Mouse (Mus musculus) granulocyte monocyte progenitor cell, adult 5-6 weeks (primary cell): ENCODE results near the gene Prss57. TPM values are rescaled to one million over a fixed set of nuclear protein-coding genes. Genes with fewer than 3 reads are reported as not detected.

Experiments used
- ATAC-seq: replicated peaks from 2 replicates; pipeline ENCODE4 v1.8.0; 2016; ENCODE audit warnings: mild to moderate bottlenecking, moderate TSS enrichment, inconsistent platforms; ENCODE audit not compliant: poor library complexity, severe bottlenecking
- total RNA-seq, 2 experiments: library from RNA; stranded (forward) in 1 of 2; stranded (reverse) in 1 of 2; fragments of 200-712, 200-1000 nt in 1 of 2; fragments of >200 nt in 1 of 2; fragmentation: Nextera tagmentation in 1 of 2; gene quantifications; 2 replicates each; pipeline ENCODE4 v1.2.3; 2014 to 2017

Gene Prss57
- total RNA-seq, 2 experiments from 2014 or later = 77.4 to 215 TPM

DNA sequence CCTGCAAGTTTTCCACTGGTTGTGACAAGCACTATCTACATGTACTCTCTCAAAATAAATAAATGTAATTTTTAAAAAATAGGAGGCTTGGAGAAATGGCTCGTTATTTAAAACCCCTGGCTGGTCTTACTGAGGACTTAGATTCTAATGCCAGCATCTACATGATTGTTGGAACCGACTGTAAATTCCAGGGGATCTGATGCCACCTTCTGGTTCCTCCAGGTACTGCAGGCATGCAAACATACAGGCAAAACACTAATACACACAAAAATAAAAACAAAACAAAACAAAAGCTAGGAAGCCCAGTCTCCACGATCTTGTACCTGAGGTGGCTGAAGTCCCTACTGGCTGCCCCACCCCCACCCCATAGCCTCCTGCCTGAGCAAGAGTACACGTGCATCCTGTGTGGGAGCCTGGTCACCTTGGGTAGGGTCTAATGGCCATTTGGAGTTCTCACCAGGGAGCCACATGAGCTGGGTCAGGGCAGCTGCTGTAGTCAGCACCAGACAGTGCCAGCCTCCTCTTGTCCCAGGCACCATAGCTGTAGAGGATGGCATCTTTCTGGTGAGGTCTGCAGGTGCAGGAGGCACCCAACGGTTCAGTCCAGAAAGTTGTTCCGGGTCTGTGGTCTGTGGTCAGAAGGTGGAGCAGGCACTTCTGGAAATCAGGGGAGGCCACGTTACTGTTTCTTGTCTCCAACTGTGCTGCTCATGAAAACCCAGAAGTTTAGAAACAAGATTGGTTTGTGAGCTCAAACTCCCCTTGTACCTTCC, 2.2 kb downstream of the Prss57 start:
- peak; percentile 54 for ATAC-seq

DNA sequence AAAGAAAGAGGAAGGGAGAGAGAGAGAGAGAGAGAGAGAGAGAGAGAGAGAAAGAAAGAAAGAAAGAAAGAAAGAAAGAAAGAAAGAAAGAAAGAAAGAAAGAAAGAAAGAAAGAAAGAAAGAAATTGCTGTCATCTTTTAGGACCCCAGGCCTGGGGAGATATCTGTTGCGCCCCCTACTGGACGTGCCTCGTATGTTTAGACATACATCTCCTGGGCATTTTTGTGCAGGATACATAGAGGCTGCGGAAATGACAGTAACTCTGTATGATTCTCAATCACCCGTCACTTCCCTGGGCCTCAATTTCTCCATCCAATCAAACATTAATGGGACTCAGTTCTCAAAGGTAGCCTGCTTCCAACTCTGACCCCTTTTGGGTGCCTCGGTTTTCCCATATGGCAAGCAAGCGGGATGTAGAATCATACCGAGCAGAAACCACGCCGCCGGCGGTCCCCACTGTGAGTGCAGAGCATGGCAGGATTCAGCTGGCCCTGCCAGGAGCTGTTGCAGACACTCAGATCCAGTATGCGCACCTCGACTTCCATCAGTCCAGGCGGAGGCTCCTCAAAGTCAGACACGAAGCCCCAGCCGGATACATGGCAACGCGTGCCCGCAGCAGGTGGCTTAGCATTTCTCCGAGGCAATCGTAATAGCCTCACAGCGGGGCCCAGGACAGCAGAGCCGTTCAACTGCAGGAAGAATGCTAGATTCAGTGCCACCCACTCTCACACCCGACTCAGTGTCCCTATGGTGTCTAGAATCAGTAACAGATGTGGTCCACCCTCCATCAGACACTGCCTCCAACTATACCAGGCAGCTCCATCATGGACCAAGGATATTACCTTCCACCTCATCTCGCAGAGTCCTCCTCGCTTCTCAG, 6.6 kb downstream of the Prss57 start:
- ATAC-seq = no peak

DNA sequence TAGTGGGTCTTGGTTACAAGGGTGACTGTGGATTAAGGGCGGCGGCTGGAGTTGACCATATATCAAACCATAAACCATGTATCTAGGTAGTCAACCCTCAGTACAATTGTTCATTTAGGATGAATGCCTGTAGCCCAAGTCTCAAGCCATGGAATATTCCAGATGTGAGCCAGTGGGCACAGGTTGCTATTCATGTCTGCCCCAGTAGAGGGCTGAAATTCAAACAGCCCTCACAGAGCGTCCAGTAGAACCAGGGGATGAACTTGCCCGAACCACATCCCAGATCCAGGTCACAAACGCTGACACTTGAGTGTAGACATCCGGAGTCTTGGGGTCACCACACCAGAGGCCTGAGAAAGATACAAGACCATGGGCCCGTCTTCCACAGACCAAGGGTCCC, 7.7 kb downstream of the Prss57 start:
- ATAC-seq = no peak

DNA sequence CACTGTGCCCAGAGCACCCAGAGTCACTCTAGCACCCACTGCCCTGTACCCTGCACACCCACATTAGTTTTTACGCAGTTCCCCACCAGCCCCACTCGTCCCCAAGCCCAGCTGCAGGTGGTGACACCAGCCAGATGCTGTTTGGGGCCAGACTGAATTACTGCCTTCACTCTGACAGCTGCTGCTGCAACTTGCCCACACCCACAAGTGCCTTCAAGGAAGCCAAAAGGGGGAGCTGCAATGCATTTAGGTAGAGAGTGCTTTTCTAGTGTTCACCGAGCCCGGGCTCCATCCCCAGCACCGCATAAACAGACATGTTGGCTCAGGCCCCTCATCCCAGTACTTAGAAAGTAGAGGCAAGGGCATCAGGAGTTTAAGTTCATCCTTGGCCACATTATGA, 8.8 kb downstream of the Prss57 start:
- ATAC-seq = no peak

DNA sequence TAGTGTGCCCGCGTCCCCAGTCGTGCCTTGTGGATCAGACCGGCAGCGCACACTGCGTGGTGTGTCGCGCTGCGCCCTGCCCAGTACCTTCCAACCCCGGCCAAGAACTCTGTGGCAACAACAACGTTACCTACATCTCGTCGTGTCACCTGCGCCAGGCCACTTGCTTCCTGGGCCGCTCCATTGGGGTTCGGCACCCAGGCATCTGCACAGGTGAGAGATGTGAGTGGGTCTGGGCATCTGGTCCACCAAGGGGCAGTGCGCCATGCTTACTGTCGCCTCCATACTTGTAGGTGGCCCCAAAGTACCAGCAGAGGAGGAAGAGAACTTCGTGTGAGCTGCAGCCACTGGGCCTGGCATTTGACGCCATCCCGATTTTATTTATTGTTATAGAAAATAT, 9.6 kb downstream of the Prss57 start:
- 0 out of 2 replicates have a peak, but pooled peaks have one; percentile 0 for ATAC-seq

DNA sequence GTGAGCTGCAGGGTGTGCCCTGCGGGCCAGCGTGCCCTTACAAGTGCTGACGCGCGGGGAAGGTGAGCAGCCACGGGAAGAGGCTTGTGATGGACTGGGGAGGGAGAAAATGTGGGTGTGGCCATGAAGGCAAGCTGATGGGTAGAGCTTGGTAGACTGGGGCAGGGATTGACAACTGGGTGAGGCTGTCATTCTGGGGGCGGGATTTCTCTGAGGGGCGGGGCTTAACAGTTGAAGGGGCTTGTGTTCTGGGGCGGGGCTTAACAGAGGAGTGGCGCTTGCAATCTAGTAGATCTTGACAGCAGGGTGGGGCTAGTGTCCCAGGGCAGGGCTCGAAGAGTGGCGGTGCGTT, 10.1 kb downstream of the Prss57 start:
- ATAC-seq = peak; percentile 55

DNA sequence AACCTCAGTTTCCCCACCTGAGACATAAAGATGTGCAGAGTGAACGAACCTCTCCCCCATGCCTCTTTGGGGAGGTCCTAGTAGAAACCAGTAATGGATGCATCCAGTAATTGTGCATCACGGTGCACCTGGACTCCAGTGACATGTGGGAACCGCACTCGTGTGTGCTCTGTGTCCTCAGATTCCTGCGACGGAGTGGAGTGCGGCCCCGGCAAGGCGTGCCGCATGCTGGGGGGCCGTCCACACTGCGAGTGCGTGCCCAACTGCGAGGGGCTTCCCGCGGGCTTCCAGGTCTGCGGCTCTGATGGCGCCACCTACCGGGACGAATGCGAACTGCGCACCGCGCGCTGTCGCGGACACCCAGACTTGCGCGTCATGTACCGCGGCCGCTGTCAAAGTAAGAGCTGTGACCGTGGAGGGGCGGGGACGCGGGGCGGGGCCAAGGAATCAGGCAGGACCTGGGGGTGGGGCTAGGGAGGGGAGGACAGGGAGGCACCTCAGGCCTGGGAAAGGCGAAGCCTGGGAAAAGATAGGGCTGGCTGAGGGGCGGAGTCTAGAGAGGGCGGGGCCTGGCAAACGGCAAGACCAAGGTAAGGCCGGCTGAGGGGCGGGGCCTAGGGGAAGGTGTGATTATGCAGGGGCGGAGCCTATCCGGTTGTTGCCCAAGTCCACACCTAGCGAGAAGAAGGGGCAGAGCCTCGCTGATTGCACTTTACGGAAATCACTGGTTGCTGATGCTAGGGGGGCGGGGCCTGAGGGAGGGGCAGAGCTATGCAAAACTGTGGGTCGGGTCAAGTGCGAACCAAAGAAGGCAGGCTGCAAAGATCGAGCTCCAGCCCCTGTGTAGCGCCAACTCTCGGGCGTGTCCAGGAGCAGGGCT, 10.7 kb downstream of the Prss57 start:
- ATAC-seq = peak; percentile 70

DNA sequence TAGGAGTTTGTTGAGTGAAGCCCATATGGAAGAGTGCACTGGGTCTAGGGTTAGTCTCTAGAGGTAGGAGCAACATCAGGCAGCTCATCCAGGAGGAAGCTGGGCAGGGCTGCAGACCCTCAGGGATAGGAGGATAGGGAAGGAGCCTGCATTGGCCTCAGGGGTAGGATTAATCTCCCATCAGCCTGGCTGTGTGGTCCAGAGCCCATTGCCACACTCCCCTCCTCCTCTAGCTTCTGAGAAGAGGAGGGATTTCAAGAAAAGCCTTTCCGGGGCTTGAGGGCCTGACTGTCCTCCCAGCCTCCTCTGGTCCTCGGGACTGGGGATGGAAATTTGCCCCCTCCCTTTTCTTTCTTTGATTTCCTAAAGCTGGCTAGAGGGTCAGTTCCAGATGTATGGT, 11.6 kb downstream of the Prss57 start:
- no peak for ATAC-seq

DNA sequence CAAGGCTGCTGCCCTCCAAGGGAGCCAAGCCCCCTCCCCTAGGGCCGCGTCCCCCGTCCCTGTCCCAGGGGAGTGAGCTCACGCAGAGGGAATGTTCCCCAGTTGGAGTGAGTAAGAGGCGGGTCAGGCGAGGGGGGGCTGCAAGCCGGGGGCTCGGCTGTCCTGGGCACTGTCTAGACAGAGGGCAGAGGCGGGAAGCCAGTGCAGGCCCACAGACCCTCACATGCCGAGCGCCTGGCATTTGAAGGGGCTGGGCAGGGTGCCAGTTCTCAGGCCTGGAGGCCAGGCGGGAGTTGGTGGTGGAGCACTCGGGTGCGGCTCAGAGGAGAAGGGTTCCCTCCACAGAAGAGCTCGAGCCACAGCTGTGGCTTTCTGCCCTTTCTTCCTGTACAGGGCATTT, 12.8 kb downstream of the Prss57 start:
- ATAC-seq = no peak

DNA sequence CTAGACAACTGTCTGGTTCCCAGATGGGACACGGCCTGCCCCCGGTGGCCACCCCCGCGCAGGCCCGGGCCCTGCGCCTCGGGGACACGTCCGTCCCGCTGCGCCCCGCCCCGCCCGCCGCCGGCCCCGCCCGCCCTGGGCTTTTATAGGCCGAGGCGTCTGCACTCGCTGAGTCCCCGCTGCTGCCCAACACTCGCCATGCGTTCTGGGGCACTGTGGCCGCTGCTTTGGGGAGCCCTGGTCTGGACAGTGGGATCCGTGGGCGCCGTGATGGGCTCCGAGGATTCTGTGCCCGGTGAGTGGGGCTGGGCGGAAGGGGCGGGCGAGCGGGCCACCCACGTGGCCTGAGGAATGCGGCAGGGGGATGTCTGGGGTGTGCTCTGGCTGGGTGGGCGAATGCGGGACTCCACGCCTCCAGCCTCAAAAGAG, 13.6 kb downstream of the Prss57 start, which contains the start of gene Fstl3:
Gene Fstl3, plus strand, starts transcription at position 170 of the 429 bp plus-strand sequence.
- no peak for ATAC-seq

DNA sequence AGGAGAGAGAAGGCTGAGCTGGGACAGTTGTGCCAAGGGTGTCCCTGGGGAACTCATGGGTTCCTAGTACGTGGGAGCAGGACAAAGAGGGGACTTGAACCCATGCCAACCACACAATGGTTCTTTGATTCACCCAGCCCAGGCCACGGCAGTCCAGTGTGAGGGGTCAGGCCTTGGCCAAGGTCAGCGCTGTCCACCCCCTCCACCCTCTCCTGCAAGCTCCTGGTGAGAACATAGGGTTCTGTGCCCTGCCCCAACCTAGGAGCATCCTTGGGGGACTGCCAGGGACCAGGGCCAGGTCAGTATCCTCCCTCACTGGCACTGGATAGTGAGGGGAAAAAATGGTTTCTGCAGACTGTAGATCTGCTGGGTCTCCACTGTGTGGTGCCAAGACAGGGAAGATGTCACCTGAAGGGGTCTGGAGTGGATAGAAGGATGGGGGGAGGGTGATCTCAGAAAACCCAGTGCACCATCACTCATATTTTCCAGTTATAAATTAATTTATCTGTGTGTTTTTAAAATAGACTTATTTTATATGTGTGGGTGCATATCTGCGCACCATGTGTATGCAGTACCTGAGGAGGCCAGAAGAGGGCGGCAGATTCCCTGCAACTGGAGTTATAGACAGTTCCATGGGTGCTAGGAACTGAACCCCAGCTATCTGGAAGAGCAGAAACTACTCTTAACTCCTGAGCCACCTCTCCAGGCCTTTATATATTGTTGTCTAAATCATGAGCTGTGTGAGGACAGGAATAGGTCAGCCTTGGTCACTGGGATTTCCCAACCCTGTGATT, 16.1 kb downstream of the Prss57 start:
- no peak for ATAC-seq

DNA sequence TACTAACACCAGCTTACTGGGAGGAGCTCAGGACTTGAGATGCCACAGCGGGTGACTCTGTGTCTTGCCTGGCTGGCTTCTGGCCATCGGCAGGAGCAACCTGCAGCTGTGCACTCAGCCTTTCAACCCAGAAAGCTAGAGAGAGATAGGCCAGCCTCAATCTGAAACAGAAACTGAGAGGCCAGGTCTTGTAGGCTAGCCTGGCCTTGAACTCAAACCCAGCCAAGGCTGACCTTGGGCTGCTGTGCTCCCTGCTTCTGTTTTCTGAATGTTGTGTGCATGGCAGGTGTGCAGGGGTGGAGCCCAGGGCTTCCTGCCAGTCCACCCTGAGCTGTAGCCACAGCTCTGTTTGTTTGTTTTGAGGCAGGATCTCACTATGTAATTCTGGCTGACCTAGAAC, 17.6 kb downstream of the Prss57 start:
- ATAC-seq = no peak

DNA sequence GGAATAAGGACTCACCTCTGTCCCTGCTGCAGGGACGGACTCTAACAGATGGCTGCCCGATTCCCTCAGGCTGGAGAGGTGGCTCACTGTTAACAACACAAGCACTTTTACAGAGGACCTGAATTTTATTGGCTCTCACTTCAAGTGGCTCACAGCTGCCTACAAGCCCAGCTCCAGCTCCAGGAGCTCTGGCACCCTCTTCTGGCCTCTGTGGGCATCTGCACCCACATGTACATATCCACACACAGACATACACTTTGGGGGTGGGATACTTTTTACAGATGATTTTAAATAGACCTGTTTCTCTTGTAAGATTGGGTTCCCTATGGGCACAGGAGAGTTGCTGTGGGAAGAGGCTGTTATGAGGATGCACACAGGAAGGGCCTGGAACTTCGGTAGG, 18.4 kb downstream of the Prss57 start:
- no peak for ATAC-seq

DNA sequence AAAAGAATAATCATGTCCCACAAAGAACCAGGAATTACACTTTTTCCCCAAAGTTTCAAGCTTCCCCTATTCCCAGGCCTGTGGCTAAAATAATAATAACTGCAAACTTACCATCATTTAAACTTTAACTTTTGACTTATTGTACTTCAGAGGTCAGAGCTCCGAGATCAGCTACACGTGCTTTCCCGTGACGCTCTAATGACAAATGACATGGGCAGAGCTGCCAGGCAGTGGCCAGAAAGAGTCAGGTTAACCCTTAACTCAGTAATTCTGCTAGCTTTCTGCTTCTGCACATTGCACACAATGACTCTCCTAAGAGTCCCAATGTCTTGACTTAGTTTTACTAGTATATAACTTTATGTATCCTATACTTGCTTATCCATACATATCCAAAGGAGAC, 21.4 kb downstream of the Prss57 start:
- no peak for ATAC-seq

DNA sequence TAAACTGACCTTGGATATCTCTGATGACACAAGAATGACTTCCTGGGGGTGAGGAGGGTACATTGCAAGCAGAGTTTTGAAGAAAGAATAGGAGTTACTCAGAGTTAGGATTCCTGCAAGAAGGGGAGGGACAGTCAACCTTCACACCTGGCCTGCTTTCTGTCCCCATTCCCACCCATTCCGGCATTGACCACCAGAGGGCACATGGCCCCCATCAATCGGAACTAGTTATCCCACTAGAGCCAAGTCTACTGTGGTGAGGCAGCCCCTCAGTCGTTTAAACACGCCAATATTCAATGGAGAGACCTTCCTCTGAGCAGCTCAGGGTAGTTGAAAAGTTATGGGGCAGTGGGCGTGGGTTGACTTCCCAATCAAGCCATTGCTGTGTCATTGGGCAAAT, 22.4 kb downstream of the Prss57 start:
- ATAC-seq = peak; percentile 31

DNA sequence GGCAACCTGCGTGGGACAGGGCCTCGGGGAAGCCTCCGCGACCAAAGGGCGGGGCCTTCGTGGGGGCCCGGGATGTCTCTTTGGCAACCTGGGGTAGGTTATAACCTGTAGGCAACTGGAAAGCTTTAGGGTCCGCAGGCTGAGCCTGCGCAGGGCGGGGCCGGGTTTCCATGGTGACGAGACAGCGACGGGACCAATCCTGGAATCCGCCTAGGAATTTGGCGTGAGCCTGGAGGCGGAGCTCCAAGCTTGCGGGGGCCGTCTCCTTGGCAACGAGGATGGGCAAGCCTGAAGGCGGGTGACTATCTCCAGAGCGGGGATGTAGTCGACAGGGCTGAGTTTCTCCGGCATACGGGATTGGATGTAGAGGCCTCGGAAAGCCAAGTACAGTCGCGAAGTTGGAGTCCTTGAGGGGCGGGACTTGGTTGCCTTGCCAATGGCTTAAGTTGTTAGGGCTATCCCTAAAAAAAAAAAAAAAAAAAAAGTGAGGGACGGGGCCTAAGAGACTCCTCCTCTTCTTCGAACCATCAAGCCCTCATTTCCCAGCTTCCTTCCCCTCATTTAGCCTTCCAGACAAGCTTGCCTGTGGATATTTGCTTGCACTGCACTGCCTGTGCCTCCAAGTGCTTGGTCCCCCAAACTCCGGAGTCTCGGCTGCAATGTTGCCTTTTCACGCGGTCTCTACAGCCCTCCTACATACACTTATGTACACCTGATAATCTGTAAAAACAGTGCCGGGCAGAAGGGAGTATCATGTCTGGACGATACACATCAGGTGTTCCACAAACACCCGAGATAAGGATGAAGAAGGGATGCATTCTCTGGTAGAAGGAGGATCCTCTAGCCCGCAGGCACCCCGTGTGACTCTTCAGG, 23.2 kb downstream of the Prss57 start:
- peak; percentile 50 for ATAC-seq

DNA sequence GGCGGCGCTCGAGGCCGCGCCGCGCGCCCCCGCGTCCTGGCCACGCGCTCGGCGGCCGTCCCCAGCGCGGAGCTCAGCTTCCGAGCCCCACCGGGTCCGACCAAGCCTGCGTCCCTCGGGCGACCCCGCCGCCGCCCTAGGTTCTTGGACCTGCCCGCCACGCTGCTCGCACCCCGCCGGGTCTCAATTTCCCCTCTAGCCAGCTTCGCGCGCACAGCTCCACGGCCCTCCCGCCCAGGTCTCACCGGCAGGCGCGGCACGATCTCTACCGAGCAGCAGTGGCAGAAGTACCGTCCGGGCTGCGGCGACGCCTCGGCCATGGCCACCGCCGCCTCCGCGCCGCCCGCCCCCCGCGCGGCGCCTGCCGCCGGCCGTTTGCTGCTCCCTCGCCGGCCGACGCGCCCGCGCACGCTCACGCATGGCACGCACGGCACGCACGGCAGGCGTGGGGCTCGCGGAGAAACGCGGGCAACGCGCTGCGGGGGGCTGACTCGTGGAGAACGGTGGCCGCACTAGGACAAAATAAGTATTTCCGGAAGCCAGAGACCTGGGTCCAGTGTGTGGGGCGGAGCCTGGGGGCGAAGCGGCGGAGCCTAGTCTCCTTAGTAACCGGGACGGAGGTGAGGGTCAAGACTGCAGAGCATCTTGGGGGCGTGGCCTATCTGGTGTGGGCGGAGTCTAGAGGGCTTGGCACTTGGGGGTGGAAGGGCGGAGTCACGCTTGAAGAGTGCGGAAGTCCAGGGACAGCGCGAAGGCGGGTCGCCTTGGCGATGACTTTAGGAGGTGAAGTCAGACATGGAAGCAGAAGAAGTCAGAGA, 24.0 kb downstream of the Prss57 start, which contains the start of gene Rnf126:
Gene Rnf126, minus strand, starts transcription at position 445 of the 818 bp plus-strand sequence.
- ATAC-seq = peak; percentile 89

DNA sequence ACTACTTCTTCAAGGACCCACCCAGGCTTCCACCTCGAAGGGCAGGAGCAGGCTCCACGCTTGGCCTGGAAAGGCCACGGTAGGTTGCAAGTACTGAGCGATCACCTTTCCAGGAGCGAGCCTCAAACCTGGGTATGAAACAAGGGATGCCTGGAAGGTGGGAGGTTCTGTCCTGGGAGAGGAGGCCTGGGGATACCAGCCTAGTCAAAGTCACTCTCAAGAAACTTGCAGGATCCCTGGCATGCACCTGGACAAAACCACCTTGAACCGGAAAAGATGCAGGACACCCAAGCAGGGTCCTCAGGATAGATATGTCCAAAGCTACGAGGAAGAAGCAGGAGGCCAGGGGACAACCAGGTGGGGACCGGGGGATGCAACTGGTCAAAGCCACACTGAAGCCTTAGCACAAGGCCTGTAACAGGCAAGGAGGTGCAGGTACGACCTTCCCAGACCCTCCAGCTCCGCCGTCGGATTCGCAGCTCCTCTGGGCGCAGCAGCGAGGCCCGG, 24.7 kb downstream of the Prss57 start:
- no peak for ATAC-seq
